Mouse (Mus musculus) kidney, adult 10 weeks (tissue): ENCODE measurements around the gene Gab2. TPM values are rescaled to one million over a fixed set of nuclear protein-coding genes. Genes with fewer than 3 reads are reported as not detected.

Experiments
- polyA plus RNA-seq: library from polyadenylated mRNA; stranded (reverse); fragments of 350-450 nt; fragmentation: Illumina TruSeq; extraction: RNeasy Lipid Tissue Mini Kit (QIAGEN cat#74804); gene quantifications from one replicate; pipeline ENCODE4 v1.2.3, GENCODE M21; 2014; ENCODE audit warnings: low read depth, low replicate concordance

Gab2 gene
- polyA plus RNA-seq = 8.9 TPM

DNA sequence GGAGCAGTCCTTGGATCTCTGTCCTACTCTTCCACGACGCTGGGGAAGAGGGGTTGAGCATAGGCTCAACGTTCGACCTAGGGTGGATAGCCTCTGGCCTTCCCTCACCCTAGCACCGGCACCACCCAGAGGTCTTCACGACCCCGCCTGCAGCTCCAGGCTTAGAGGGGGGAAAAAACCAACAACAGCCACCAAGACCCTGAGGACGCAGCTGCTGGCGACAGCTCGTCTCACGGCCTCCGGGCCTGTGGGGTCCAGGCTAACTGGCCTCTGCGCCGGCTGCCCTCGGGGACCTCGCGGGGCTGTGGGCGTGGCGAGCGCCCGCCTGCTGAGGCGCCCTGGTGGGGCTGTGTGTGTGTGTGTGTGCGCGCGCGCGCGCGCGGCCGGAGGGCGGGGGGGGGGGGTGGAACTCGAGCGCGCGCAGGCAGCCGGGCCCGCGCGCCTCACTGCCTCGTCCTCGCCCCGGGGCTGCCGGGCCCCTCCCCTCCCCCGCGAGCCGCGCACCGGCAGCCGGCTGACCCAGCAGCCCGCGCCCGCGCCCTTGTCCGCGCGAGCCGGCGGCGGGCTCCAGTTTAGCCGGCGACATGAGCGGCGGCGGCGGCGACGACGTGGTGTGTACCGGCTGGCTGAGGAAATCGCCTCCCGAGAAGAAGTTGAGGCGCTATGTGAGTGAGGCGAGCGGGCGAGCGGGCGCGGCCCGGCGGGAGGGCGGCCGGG is at the start of gene Gab2:
Gab2 (plus strand) TSS at position 345 of the 717 bp plus-strand sequence.

DNA sequence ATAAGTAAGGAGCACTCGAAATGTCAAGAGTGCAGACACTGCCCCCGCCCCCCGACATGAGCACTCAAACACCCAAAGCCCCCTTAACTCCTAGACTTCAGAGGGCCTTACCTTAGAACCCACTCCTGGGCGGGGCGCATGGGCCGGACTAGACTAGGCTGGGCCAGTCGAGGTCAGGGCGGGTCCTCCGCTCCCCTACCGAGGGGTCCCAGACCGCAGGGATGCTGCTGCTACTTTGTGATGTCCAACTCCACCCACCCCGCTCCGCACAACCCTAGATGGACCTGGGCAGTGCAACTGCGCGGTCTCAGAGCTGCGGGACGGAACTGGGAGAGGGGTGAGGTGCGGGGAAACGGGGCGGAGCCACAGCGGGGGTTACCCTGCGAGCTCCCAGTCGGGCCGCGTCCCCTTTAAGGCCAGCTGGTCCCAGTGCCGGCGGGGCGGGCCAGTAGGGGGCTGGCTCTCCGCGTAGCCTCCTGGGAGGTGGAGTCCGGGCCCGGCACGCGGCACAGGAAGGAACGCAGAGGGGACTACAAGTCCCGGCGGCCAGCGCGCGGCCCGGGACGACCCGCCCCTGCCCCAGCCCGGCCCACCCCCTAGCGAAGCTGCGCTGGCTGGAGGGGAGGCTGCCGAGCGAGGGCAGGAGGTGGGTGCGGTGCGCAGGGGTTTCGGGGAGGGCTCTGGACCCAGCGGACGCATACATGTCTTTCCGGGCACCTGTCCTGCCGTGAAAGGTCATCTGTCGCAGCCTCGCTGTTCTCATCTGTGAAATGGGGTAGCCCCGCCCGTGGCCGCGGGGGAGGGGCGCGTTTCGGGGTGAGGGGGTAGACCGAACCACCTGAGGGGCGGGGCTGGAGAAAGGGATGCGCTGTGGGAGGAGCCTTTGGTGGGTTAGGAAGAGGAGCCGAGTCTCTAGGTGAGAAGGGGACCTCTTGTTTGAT is 250.6 kb downstream of the Gab2 start, which contains the start of the genes Usp35 and Kctd21:
Usp35 (minus strand) TSS at position 295 of the 941 bp plus-strand sequence.
Kctd21 (plus strand) TSS at position 602 of the 941 bp plus-strand sequence.

Other genes starting within 250 kb of the Gab2 start
- gene Nars2, start 130.1 kb upstream of the Gab2 start, polyA plus RNA-seq = 26.3 TPM